Mouse (Mus musculus) lung, postnatal 14 days (tissue): ENCODE data around the gene Gm4792.

Experiments
- DNase-seq: peaks from one replicate; pipeline ENCODE4 v3.0.0; 2021

Gene Gm4792

DNA sequence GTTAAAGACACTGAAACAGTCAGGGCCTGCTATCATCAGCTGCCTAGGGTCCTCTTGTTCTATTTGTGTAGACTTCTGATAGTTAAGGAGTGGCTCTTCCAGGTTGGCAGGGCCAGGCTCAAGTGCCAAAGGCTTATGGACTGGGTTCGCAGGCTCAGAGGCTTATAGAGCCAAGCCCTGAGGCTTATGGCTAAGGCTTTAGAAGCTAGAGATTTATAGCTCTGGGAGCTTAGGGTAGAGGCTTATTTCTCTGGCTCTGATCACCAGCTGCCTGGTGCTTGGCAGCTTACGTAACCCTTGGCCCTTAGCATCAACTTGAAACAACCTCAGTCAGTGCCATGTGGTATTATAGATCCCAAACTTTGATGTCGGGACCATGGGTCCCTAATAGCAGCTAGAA, at the start of gene Gm4792:
Gene Gm4792 (minus strand): TSS at position 233 of the 400 bp plus-strand sequence.
- no peak for DNase-seq

DNA sequence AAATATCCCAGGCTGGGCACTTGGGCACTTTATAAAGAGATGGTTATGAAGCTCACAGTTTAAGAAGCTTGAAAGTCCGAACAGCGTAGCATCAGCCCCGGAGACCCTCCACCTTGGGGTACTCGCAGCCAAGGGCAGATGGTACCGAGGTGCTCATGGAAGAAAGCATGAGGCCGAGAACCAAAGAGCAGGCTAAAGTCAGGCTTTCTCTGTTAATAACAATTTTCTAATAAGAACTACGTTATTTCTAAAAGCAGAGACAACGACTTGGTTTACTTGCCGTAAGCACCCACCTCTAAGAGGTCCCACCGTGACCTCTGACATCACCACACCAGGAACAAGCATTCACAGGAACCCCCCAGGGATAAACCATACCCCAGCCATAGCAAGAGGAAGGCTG, 49.5 kb upstream of the Gm4792 start:
- no peak for DNase-seq

DNA sequence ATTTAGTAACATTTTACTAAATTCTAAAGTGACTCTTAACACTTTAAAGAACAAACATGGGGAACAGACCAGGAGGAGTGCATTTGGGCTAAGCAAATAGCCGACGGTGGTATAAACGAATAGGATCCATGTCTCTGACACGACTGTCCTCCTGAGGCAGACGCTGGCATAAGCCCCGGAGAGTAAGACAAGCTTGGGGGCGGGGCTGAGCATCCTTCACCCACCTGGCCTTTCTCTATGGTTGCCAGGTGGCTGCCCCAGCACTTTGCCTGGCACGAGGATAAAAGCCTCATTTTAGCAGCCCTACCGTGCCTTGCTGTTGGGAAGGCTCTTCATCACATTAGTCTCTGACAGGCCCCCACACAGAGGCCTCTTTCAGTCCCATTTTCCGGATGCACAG, 48.8 kb upstream of the Gm4792 start:
- no peak for DNase-seq

DNA sequence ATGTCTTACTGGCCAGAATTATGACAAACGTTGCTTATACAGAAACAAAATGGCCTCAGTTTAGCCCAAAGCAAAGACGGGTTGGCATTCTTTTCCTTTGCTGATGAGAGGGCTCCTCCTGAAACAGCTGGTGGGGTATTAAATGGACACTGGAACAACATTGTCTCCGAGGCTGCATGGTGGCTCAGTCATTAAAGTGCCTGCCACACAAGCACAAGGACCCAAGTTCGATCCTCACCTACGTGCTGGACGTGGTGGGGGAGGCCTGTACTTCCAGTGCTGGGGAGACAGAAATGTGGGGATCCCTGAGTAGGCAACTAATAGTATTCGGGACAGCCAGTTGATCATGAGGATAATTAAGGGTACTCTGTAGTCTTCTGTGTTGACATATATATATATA, 48.1 kb upstream of the Gm4792 start:
- DNase-seq: no peak

DNA sequence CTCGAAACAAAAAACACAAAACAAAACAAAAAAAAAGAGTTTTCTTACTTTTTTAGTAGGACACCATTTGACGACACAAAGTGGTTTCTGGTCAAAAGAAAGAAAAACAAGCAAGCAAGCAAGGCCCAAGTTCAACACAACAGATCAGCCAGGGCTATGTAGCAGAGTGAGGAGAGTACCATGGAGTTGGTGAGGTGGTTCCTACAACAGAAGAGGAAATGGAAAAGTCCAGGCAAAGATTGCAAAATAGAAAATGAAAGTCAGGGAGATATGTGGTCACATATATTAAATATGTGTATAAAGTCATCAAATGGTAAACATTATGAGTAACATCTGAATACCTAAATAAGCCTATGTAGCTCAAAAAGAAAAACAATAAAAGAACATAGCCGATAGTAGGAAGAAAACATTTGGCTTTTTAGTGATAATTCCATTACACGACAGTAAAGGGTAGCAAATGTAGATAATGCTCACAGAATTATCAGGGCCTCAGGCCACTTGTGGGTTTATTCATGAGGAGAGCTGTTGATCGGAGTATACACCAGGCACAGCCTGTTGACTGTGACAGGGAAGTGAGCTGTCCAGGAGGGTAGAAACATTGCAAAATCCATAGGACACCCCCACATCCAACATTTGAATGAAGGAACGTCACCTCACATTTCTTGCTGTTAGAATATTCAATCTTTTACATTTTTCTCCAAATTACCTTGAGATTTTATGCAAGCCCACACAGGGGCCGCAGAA, 47.2 kb upstream of the Gm4792 start:
- DNase-seq: no peak

DNA sequence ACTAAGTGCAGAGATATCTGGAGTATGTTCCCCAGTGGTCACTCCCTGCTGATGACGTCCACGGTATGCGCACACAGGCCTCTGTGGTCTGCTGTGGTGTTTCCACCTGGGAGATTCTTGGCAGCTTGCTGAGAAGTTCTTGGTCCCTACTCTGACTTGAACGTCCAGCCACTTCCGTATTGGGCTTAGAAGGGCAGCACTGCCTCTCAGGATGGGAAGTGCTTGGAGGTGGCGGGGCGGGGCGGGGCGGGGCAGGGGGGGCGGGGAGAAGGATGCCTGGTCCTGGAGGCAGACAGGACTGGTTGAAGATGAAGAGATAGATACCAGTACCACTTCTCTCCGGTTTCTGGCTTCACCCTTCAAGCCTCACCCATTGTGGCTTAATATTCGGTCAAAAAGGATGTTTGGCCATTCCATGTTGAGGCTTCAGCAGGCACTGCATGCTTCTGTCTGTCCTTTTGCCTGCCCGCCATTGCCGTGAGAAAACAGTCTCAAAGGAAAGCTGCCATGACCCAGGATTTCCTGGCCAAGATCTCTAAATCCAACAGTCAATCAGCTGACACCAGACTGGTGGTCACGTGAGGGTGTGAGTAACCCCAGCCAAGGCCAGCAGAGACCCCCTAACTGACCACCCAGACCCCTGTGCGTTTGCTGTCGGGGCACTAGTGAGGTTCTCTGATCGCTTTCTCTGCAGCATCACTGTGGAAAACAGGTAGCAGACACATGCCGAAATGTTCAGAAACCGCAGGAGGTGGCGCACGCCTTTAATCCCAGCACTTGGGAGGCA, 46.3 kb upstream of the Gm4792 start:
- DNase-seq: no peak

DNA sequence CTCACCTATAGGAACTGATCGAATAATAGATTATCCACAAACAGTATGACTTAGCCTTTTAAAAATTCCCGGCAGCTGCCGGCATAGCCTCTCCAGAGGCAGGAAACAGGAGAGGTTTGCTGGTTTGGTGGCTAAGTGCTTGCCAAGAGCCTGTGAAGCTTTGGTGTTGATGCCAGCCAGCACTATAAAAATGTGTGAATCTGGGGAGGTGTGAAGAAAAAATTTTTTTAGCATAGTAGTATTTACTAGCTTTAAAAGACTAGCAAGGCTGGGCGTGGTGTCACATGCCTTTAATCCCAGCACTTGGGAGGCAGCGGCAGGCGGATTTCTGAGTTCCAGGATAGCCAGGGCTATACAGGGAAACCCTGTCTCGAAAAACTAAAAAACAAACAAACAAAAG, 45.1 kb upstream of the Gm4792 start:
- DNase-seq: no peak

DNA sequence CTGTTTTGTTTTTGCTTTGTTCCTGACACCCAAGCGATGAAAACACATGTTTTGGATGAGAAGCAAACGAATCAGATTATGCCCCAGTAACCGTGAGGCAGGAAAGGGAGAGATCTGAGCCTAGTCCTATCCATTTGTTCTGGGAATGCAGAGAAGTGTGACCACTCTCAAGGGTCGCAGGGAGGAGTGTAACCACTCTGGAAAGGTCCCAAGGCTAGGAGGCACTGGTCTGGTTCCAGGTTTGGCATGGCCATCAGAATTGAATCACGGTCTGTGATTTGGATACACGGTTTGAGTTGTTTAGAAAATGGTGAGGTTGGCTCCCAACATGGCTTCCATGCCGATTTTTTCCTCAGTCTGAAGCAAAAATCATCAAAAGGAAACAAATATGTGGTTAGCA, 43.8 kb upstream of the Gm4792 start:
- DNase-seq: no peak

DNA sequence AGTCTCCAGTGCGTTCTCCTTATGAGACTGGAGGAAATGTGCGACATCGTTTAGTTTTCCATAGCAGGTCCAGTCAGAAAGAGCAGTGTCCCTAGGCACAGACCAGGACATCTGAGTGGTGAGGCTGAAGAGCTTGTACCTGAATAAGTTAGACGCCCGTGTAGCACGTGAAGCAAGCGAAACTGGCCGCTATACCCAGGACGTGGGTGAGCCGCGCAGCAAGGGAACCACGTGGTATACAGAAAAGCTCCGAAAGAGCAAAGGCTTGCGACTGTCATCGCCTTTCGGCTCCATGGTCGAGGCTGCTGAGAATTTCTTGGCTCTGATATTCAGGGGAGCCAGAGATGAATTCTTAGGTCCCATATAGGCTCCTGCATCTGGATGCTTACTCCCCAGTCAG, 43.0 kb upstream of the Gm4792 start:
- DNase-seq: no peak

DNA sequence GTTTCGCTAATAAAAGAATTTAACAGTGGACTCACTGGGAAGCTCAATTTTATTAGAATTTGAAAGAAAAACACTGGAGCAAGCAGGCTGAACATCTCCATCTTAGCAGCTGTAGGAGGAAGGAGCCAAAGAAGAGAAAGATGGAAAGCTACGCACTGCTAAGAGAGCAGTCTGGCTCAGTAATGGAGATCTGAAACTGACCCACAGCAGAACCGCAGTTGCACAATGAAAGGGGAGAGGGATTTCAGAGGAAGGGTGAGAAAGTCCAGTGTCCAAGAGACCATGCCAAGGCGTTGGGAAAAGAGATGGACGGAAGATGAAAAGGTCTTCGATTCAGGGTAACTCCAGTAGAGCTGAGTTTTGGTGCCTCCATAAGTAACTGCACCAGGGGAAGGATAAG, 37.6 kb upstream of the Gm4792 start:
- DNase-seq: no peak

DNA sequence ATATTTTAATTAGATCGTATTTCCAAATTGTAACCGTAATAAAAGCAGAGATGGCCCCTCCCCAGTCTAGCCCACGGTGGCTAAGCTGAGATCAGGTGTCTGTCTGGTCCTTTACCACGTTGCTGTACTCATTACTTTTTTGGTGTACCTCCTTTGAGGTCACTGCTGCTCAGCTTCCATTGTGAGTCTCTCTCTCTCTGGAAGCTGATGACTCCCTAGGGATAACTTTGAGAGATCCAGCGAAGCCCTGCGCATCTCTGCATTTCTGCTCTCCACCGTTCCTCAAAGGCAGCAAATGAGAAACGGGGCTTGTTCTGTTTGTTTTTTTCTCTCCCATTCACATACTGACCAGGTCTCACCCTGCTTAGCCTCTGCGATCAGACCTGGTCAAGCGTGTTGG, 36.5 kb upstream of the Gm4792 start:
- DNase-seq: no peak

DNA sequence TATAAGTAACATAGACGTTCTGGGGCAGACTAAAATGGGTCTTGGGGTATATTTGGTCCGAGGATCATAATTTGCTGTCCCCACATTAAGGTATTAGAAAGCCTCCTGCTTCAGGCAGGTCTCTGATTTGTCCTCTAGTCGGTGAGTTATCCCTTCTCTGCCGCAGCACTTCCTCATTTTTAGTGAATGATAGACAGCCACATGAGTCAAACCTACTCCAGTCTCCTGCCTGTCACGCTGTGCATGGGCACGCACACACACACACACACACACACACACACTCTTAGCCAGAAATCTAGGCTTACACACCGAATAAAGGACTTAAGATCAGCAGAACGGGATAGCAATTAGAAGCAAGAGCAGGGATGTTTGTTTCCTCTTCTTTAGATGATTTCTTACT, 34.8 kb upstream of the Gm4792 start:
- no peak for DNase-seq

DNA sequence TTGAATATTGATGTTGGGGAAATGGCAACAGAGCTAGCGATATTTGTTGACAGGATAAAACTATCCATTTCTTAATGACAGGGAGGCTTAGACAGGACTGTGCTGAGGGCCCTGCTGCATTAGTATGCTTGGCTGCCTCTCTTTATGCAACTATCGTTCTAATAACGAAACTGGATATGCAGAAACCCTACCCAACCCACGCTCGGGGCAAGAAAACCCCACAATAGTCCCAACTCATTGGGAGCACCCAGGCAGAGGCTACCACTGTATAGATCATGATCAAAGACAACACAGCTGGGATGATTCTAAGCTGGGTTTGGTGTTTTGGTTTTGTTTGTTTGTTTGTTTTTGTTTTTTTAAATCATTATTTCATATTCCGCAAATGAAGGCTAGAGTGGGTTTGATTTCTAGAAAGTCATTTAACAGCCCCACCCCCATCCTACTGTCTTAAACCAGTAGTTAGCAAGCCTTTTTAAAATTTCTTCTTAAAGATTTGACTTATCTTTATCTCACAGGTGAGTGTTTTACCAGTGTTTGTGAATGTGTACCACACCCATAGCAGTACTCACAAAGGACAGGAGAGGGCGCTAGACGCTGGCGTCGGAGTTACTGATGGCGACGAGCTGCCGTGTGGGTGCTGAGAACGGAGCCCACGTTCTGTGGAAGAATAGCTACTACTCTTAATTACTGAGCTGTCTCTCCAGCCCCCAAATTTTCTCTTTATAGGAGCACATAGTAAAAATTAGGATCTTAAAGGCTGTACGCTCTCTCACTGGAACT, 34.0 kb upstream of the Gm4792 start:
- no peak for DNase-seq

DNA sequence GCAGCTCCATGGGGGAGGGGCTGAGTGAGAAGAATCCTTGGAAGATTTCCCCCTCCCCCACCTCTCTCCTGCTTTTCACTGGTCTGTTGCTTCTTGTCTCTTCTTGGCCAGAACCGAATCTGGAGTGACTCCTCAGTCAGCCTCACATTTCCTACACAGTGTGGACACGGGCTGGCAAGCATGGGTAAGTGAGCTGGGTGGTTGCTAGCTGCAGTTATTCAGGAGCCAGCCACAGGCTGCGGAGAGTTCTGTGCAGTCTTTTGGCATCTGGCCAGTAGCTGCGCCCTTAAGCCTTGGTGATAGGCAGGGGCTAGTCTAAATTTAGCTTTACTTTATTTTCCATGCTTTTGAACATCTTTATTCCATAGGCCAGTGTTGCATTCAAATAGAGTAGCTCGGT, 31.5 kb upstream of the Gm4792 start:
- peak; percentile 34 for DNase-seq

DNA sequence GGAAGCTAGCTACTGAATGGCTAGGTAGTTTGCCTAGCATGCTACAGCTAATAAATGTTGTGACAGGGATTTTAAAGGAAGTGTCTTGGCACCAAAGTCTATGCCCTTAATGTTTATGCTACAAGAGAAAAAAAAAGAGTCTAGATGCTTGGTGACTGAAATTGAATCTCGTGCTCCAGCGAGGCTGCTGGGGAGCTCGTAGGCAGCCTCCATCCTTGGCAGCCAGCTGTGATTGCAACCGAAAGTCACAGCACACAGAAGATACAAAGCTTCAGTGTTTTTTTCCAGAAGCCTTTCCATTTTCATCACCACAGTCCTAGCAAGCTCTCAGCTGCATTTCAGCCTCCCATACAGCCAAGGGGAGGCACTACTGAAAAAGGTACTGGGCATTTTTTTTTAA, 20.1 kb upstream of the Gm4792 start:
- DNase-seq: no peak

DNA sequence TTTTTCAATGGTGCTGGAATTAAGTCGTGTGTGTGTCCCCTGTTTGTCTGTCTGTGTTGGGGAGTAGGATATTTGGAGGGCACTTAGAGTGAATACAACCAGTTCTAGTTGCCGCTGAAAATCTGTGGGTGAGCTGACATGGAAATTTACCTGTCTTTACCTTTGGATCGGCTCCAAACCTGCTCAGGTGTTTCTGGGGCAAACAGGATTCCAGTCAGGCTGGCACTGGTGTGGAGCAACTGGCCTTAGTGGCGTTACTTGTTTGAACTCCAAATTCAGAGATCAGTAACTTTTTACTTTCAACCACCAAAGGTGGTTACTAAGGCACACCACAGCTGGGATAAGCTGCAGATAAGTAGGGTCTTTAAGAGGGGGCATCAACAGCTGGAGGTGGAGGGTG, 14.6 kb upstream of the Gm4792 start:
- DNase-seq: no peak

DNA sequence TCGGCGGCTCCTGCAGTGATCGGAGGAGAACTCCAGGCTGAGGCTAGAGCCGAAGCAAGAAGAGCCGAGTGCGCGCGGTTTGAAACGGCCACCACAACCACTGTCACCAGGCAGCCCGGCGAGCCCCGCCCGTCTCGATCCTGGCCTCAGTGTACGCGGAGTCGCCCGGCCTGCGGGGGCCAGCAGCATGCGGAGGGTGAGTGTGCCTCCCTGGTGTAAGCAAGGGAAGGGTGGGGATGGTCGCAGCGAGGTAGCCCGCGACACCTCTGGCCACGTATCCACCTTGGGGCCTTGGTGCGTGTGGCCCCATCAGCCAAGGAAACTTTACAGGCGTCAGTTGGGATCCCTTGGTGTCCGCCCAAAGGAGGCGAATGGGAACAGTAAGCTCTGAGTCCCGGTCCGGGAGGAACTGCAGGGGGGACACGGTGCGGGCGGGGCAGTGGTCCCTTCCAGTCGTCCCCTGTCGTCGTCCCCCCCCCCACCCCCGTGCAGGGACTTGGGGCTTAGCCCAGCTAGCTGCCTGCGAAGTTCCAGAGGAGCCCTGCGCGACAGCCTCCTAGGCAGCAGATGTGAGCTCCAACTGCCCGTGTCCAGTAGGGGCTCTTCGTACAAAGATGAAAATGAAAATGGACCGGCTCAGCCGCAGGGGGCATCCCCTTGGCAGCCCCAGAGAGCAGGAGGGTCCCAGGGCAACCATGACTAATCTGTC, 13.7 kb upstream of the Gm4792 start:
- DNase-seq: peak; percentile 35

DNA sequence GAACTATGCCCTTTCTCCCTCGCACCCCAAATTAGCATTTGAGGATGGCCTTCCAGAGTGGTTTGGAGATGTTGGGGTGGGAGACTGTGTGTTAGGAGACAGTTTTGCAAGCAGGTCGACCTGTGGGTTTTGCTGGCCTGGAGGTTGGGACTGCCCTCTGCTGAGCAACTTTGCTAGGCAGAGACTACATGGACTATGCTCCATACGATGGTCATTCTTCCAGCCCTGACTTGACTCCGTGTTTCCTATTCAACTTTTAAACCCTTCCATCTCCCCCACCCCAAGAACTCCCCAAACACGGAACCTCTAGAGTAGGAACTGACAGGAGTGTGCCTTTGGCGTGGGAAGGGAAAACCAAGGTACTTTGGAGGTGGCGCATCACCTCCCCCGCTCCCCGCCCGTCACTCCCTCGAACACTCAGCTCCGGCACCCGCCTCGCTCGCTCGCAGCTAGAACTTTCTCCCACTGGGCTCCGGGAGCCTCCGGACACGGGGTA, 13.1 kb upstream of the Gm4792 start, which contains the start of gene Tmcc3:
Gene Tmcc3 (plus strand): TSS at position 439 of the 496 bp plus-strand sequence.
- DNase-seq: peak; percentile 9

DNA sequence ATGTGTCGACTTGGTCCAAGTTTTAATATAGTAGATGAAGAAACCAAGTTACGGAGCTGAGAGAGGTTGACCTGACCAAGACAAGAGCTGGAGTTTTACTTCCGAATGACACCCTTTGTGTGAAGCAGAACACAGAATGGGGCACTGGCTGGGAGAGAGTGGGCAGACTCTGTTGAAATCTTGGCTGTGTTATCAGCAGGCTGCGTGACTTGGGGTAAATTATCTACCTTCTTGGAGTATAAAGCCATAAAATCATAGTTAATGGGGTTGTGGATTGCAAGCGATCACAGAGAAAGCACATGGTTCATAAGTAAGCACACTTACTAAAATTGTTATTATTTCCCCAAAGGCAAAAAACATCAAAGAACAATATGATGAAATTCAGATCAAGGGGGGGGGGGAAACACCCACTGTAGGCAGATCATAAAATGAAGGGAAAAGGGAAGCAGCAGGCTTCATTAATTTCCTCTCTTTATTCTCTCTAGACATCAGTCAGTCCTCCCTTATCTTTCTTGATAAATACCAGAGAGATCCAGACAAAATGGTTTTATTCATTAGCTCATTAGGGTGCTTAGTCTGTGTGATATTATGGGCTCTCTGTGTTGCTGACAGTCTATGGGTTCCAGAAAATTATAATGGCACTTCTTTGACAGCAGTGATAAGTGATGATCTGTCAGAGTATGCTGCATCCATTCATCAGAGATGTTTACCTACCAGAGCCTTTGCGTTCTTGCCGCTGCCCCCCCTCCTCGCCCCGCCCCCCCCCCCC, 12.2 kb upstream of the Gm4792 start:
- no peak for DNase-seq

DNA sequence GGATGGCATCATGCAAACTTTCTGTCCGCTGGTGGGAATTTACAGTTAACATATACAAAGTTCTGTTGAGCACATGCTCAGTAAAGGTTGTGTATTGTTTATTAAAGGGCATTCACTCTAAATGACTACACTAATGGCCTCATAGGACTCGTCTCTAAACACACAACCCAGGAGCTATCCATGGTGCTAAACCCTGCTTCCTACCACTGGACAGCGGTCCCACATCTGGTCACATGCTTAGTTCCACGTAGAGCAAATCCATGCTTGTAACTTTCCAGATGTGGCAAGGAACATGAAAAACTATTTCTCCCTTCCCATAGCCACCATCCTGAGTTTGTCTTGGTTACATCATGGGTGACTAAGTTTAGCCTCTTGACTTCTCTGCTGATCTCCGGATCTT, 7.0 kb upstream of the Gm4792 start:
- DNase-seq: peak; percentile 54

DNA sequence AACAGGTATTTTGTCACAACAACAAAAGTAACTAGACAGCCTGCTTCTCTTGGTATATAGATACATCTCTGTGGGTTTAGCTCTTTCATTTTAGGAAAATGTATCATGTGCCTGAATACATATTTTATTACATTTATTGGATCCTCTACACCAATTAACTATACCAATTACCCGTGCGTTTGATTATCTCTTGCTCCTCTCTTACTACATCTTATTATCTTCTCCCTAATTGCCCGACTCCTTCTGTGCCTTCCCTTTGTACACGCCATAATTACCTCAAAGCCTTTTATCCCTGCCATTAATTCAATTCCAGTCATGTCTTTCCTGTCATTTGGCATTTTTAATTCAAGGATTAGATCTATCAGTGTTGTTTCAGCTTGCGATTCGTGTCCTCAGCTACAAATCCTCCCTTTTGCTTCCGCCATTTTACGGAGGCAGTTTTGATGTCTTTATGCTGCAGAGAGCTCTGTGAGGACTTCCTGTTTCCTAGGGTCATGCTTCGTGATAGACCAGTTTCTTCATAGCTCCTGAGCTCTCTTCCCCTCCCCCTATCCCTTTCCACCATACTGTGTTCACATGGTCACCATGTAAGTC, 5.7 kb upstream of the Gm4792 start:
- no peak for DNase-seq

DNA sequence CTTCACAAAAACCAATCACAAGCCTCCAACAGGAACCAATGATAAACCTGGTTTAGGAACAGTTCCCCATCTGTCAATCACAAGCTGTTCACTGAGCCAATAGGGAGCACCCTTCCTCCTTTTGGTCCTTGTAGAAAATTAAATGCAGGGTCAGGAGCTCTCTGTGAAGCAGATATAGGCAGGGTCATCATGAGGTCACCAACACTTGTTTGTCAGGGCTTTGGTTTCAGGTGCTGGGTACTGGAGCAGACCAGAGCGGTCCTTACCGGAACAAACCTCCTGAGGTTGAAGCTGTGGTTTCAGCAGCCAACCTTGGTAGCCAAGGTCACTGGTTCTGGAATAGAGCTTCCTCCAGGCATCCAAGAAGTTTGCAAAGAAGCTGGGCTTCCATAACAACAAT, 798 bp upstream of the Gm4792 start:
- DNase-seq: no peak
